In genomic region chr4:152070494-152071396, GRCm38 (mm10) we compare ENCODE assay signal across 19 mouse cellular contexts. TPM values are rescaled to one million over a fixed set of nuclear protein-coding genes. Genes with fewer than 3 reads are reported as not detected.
DNase-seq lines count a peak whose midpoint lies in the region; ATAC-seq lines count a peak whose summit lies in the region.
"Had no signal": no experiment of that assay in that cellular context is flagged by ENCODE, and none has a peak within 500 bp of the region (broad histone marks: within the 10 kb centered on the region; RNA-seq: fewer than 3 reads in every experiment).

No protein-coding gene starts in this region.

- no peak overlapping the region for H3K4me2 ChIP-seq in embryonic facial prominence, embryonic 14.5 days (ENCODE audit: low read depth, low read length)
- H3K4me2 ChIP-seq in limb, embryonic 12.5 days, result no peak overlapping the region
- H3K4me2 ChIP-seq: forebrain, embryonic 15.5 days; liver, embryonic 13.5 days; midbrain, embryonic 12.5 days; neural tube, embryonic 15.5 days had no signal

- H3K9me3 ChIP-seq in embryonic facial prominence, embryonic 14.5 days (ENCODE audit: control insufficient read depth, low read length), result no peaks in the 10 kb centered on the region
- no peaks in the 10 kb centered on the region for H3K9me3 ChIP-seq in embryonic facial prominence, embryonic 10.5 days
- no peaks in the 10 kb centered on the region for H3K9me3 ChIP-seq in limb, embryonic 12.5 days
- H3K9me3 ChIP-seq in limb, embryonic 10.5 days (replicated peaks), result no peaks in the 10 kb centered on the region
- H3K9me3 ChIP-seq: forebrain, embryonic 15.5 days; liver, embryonic 13.5 days; midbrain, embryonic 12.5 days; neural tube, embryonic 15.5 days had no signal

- no peak overlapping the region for H3K4me3 ChIP-seq in embryonic facial prominence, embryonic 14.5 days (ENCODE audit: low read depth, low read length)
- no peak overlapping the region for H3K4me3 ChIP-seq in embryonic facial prominence, embryonic 10.5 days
- no peak overlapping the region for H3K4me3 ChIP-seq in limb, embryonic 12.5 days (replicated peaks)
- no peak overlapping the region for H3K4me3 ChIP-seq in limb, embryonic 10.5 days
- H3K4me3 ChIP-seq: forebrain, embryonic 15.5 days; liver, embryonic 13.5 days; midbrain, embryonic 12.5 days; neural tube, embryonic 15.5 days had no signal

- H3K27me3 ChIP-seq in embryonic facial prominence, embryonic 14.5 days (replicated peaks; ENCODE audit: control insufficient read depth, insufficient read depth, low read length), result no peaks in the 10 kb centered on the region
- H3K27me3 ChIP-seq in embryonic facial prominence, embryonic 10.5 days (replicated peaks; ENCODE audit: low read depth, poor library complexity, severe bottlenecking), result no peaks in the 10 kb centered on the region
- no peaks in the 10 kb centered on the region for H3K27me3 ChIP-seq in limb, embryonic 12.5 days
- no peaks in the 10 kb centered on the region for H3K27me3 ChIP-seq in limb, embryonic 10.5 days (ENCODE audit: low read depth, poor library complexity, severe bottlenecking)
- H3K27me3 ChIP-seq: forebrain, embryonic 15.5 days; midbrain, embryonic 12.5 days; neural tube, embryonic 15.5 days; Patski had no signal

- H3K9ac ChIP-seq in embryonic facial prominence, embryonic 14.5 days (ENCODE audit: low read depth, low read length), result no peak overlapping the region
- H3K9ac ChIP-seq in limb, embryonic 12.5 days (replicated peaks), result no peak overlapping the region
- H3K9ac ChIP-seq: forebrain, embryonic 15.5 days; liver, embryonic 13.5 days; midbrain, embryonic 12.5 days; neural tube, embryonic 15.5 days had no signal

- no peaks in the 10 kb centered on the region for H3K36me3 ChIP-seq in embryonic facial prominence, embryonic 14.5 days (ENCODE audit: control insufficient read depth, insufficient read depth, low read length)
- no peaks in the 10 kb centered on the region for H3K36me3 ChIP-seq in embryonic facial prominence, embryonic 10.5 days (replicated peaks)
- no peaks in the 10 kb centered on the region for H3K36me3 ChIP-seq in limb, embryonic 12.5 days
- H3K36me3 ChIP-seq in limb, embryonic 10.5 days, result no peaks in the 10 kb centered on the region
- H3K36me3 ChIP-seq: forebrain, embryonic 15.5 days; liver, embryonic 13.5 days; midbrain, embryonic 12.5 days; neural tube, embryonic 15.5 days had no signal

- no peak overlapping the region for H3K27ac ChIP-seq in embryonic facial prominence, embryonic 14.5 days (replicated peaks; ENCODE audit: low read depth, low read length)
- H3K27ac ChIP-seq in embryonic facial prominence, embryonic 10.5 days (replicated peaks), result no peak overlapping the region
- 0 out of 2 replicates have a peak overlapping the region, but pooled peaks have one; percentile 35 for H3K27ac ChIP-seq in limb, embryonic 12.5 days
- no peak overlapping the region for H3K27ac ChIP-seq in limb, embryonic 10.5 days
- H3K27ac ChIP-seq: forebrain, embryonic 15.5 days; liver, embryonic 13.5 days; midbrain, embryonic 12.5 days; neural tube, embryonic 15.5 days had no signal

- peaks cover 9% of the 10 kb centered on the region; the same call in 1 of the 2 replicates for H3K4me1 ChIP-seq in embryonic facial prominence, embryonic 14.5 days (ENCODE audit: control insufficient read depth, insufficient read depth, low read length)
- peaks cover 43% of the 10 kb centered on the region for H3K4me1 ChIP-seq in embryonic facial prominence, embryonic 10.5 days
- peaks cover 22% of the 10 kb centered on the region for H3K4me1 ChIP-seq in limb, embryonic 12.5 days (replicated peaks)
- H3K4me1 ChIP-seq in limb, embryonic 10.5 days, result peaks cover 25% of the 10 kb centered on the region

- ATAC-seq in embryonic facial prominence, embryonic 14.5 days (ENCODE audit: low read depth), result 0 out of 2 replicates have a peak, but pooled peaks have one; percentile 30
- no peak for ATAC-seq in limb, embryonic 12.5 days (ENCODE audit: insufficient number of reproducible peaks, insufficient read depth, low FRiP score, low TSS enrichment, low read depth)
- ATAC-seq: activated CD4-positive, CD25-positive, alpha-beta regulatory T cell, adult 4 months; forebrain, embryonic 15.5 days; Patski had no signal

- 69% methylated on average over 11 of the region's 11 CpGs for WGBS in embryonic facial prominence, embryonic 14.5 days
- 75% methylated on average over 11 of the region's 11 CpGs for WGBS in embryonic facial prominence, embryonic 10.5 days
- 73% methylated on average over 11 of the region's 11 CpGs for WGBS in limb, embryonic 12.5 days
- 75% methylated on average over 11 of the region's 11 CpGs for WGBS in limb, embryonic 10.5 days

- no peak for DNase-seq in embryonic facial prominence, embryonic 14.5 days (ENCODE audit: low spot score)
- DNase-seq in embryonic facial prominence, embryonic 10.5 days (ENCODE audit: low spot score), result no peak
- no peak for DNase-seq in limb, embryonic 10.5 days (ENCODE audit: low spot score)
- peak; percentile 34 for DNase-seq in adipocyte (ENCODE audit: low spot score)
- peak; percentile 24 for DNase-seq in lung, postnatal 36 days
- DNase-seq in frontal cortex, postnatal 14 days (ENCODE audit: low spot score in 2 of 2), result no peak
- DNase-seq in thymus, adult 18-20 months, result no peak
- DNase-seq: B cell, adult 2 months; cerebellum, postnatal 10 days; kidney, adult 9 months; kidney, postnatal 36 days; liver, embryonic 13.5 days; thymus, postnatal 4 days had no signal

RNA-seq across cellular contexts. Expression of gene Plekhg5, which starts 1.6 kb away (rescaled TPM):
- polyA plus RNA-seq in embryonic facial prominence, embryonic 14.5 days (2014; fragmentation: Nextera tagmentation; extraction: Ambion mirVana), result 12.0 and 13.4 TPM in 2 replicates
- polyA plus RNA-seq in embryonic facial prominence, embryonic 10.5 days (2016; fragmentation: Nextera tagmentation; extraction: Ambion mirVana), result 11.7 and 13.2 TPM in 2 replicates
- polyA plus RNA-seq in limb, embryonic 12.5 days (2016; fragmentation: Nextera tagmentation; extraction: Ambion mirVana), result 17.4 and 17.7 TPM in 2 replicates
- 9.5 and 13.3 TPM in 2 replicates for polyA plus RNA-seq in limb, embryonic 10.5 days (2016; fragmentation: Nextera tagmentation; extraction: Ambion mirVana)

RNA-seq across cellular contexts. Expression of gene Nol9, which starts 31.6 kb away (rescaled TPM):
- polyA plus RNA-seq in embryonic facial prominence, embryonic 14.5 days (2014; fragmentation: Nextera tagmentation; extraction: Ambion mirVana), result 25.1 and 26.5 TPM in 2 replicates
- polyA plus RNA-seq in embryonic facial prominence, embryonic 10.5 days (2016; fragmentation: Nextera tagmentation; extraction: Ambion mirVana), result 43.7 and 44.2 TPM in 2 replicates
- polyA plus RNA-seq in limb, embryonic 12.5 days (2016; fragmentation: Nextera tagmentation; extraction: Ambion mirVana), result 45.2 and 46.3 TPM in 2 replicates
- 52.1 and 54.1 TPM in 2 replicates for polyA plus RNA-seq in limb, embryonic 10.5 days (2016; fragmentation: Nextera tagmentation; extraction: Ambion mirVana)

RNA-seq across cellular contexts. Expression of gene Tas1r1, which starts 32.4 kb away (rescaled TPM):
- polyA plus RNA-seq in embryonic facial prominence, embryonic 14.5 days (2014; fragmentation: Nextera tagmentation; extraction: Ambion mirVana), result 1.2 and 1.5 TPM in 2 replicates
- 0.50 and 0.68 TPM in 2 replicates for polyA plus RNA-seq in embryonic facial prominence, embryonic 10.5 days (2016; fragmentation: Nextera tagmentation; extraction: Ambion mirVana)
- 0.91 and 1.1 TPM in 2 replicates for polyA plus RNA-seq in limb, embryonic 12.5 days (2016; fragmentation: Nextera tagmentation; extraction: Ambion mirVana)
- polyA plus RNA-seq in limb, embryonic 10.5 days (2016; fragmentation: Nextera tagmentation; extraction: Ambion mirVana), result 0.35 and 0.65 TPM in 2 replicates
- polyA plus RNA-seq: activated CD4-positive, CD25-positive, alpha-beta regulatory T cell, adult 4 months had no signal

RNA-seq across cellular contexts. Expression of gene Zbtb48, which starts 43.3 kb away (rescaled TPM):
- 19.0 and 19.9 TPM in 2 replicates for polyA plus RNA-seq in embryonic facial prominence, embryonic 14.5 days (2014; fragmentation: Nextera tagmentation; extraction: Ambion mirVana)
- polyA plus RNA-seq in embryonic facial prominence, embryonic 10.5 days (2016; fragmentation: Nextera tagmentation; extraction: Ambion mirVana), result 25.0 and 26.4 TPM in 2 replicates
- polyA plus RNA-seq in limb, embryonic 12.5 days (2016; fragmentation: Nextera tagmentation; extraction: Ambion mirVana), result 25.6 and 30.5 TPM in 2 replicates
- 24.5 and 26.5 TPM in 2 replicates for polyA plus RNA-seq in limb, embryonic 10.5 days (2016; fragmentation: Nextera tagmentation; extraction: Ambion mirVana)

RNA-seq across cellular contexts. Expression of gene Tnfrsf25, which starts 45.0 kb away (rescaled TPM):
- 0.65 and 1.4 TPM in 2 replicates for polyA plus RNA-seq in embryonic facial prominence, embryonic 14.5 days (2014; fragmentation: Nextera tagmentation; extraction: Ambion mirVana)
- polyA plus RNA-seq in embryonic facial prominence, embryonic 10.5 days (2016; fragmentation: Nextera tagmentation; extraction: Ambion mirVana), result 1.0 and 1.3 TPM in 2 replicates
- polyA plus RNA-seq in limb, embryonic 12.5 days (2016; fragmentation: Nextera tagmentation; extraction: Ambion mirVana), result 0.96 and 1.9 TPM in 2 replicates
- 0.67 and 0.75 TPM in 2 replicates for polyA plus RNA-seq in limb, embryonic 10.5 days (2016; fragmentation: Nextera tagmentation; extraction: Ambion mirVana)

Comparison
In these comparisons a context has a peak if more than half of its experiments do, and no peak if none do; other contexts are left out.
1. DNase-seq: peak in adipocyte (single experiment) and lung, postnatal 36 days (single experiment); none in embryonic facial prominence, embryonic 14.5 days (single experiment), embryonic facial prominence, embryonic 10.5 days (single experiment), limb, embryonic 10.5 days (single experiment), frontal cortex, postnatal 14 days (0 of 2) and thymus, adult 18-20 months (0 of 2).